Mouse (Mus musculus) telencephalon, adult 2 months (tissue): ENCODE measurements around the gene Lrfn2.

Experiments used
- DNase-seq: peaks from one replicate; pipeline ENCODE4 v3.0.0-alpha.2; 2011; ENCODE audit warnings: low read depth, low spot score

Lrfn2 gene

GRCm38 (mm10) chr17:48931621-48932405 is at the start of gene Lrfn2:
Lrfn2 (plus strand) TSS chr17:48932379.
- DNase-seq = peak; percentile 74

- DNase-seq = peak; percentile 92
These were observed 44.5 kb upstream of the Lrfn2 start for GRCm38 (mm10) chr17:48887472-48888385.

GRCm38 (mm10) chr17:48905286-48906040 is 26.7 kb upstream of the Lrfn2 start:
- no peak for DNase-seq

GRCm38 (mm10) chr17:48913437-48913836 is 18.7 kb upstream of the Lrfn2 start:
- DNase-seq = no peak

GRCm38 (mm10) chr17:48917411-48917810 is 14.8 kb upstream of the Lrfn2 start:
- DNase-seq = no peak

- no peak for DNase-seq
These were observed 13.7 kb upstream of the Lrfn2 start for GRCm38 (mm10) chr17:48918458-48918857.

- peak; percentile 72 for DNase-seq
These were observed 9.3 kb upstream of the Lrfn2 start for GRCm38 (mm10) chr17:48922905-48923304.

- no peak for DNase-seq
These were observed 6.8 kb upstream of the Lrfn2 start for GRCm38 (mm10) chr17:48925426-48925825.

GRCm38 (mm10) chr17:48930994-48931393 is 1.2 kb upstream of the Lrfn2 start:
- DNase-seq = no peak

GRCm38 (mm10) chr17:48932406-48932906 is 277 bp downstream of the Lrfn2 start:
- DNase-seq = no peak

- no peak for DNase-seq
These were observed 737 bp downstream of the Lrfn2 start for GRCm38 (mm10) chr17:48932916-48933315.

GRCm38 (mm10) chr17:48935201-48935600 is 3.0 kb downstream of the Lrfn2 start:
- DNase-seq = no peak

- no peak for DNase-seq
These were observed 4.4 kb downstream of the Lrfn2 start for GRCm38 (mm10) chr17:48936445-48937141.

GRCm38 (mm10) chr17:48938711-48939220 is 6.6 kb downstream of the Lrfn2 start:
- no peak for DNase-seq

- no peak for DNase-seq
These were observed 14.1 kb downstream of the Lrfn2 start for GRCm38 (mm10) chr17:48946315-48946714.

GRCm38 (mm10) chr17:48946765-48947164 is 14.6 kb downstream of the Lrfn2 start:
- no peak for DNase-seq

- peak; percentile 39 for DNase-seq
These were observed 19.1 kb downstream of the Lrfn2 start for GRCm38 (mm10) chr17:48951250-48951649.

GRCm38 (mm10) chr17:48956033-48956631 is 24.0 kb downstream of the Lrfn2 start:
- no peak for DNase-seq

- no peak for DNase-seq
These were observed 28.1 kb downstream of the Lrfn2 start for GRCm38 (mm10) chr17:48960161-48960698.

- no peak for DNase-seq
These were observed 30.5 kb downstream of the Lrfn2 start for GRCm38 (mm10) chr17:48962646-48963045.
